ENCODE assay signal across 19 mouse cellular contexts in genomic region chr10:58848127-58848526, GRCm38 (mm10). TPM values are rescaled to one million over a fixed set of nuclear protein-coding genes. Genes with fewer than 3 reads are reported as not detected.
DNase-seq lines count a peak whose midpoint lies in the region; ATAC-seq and TF ChIP-seq lines count a peak whose summit lies in the region.
"Had no signal": no experiment of that assay in that cellular context is flagged by ENCODE, and none has a peak within 500 bp of the region (broad histone marks: within the 10 kb centered on the region; RNA-seq: fewer than 3 reads in every experiment).

No protein-coding gene starts in this region.

- TF ChIP-seq CTCF in forebrain, postnatal 0 days (IDR thresholded peaks at IDR 0.05; ENCODE audit: low read depth): no peak

- 72% methylated on average over 5 of the region's 5 CpGs for WGBS in forebrain, embryonic 13.5 days
- WGBS in forebrain, embryonic 12.5 days: 72% methylated on average over 5 of the region's 5 CpGs
- WGBS in kidney, embryonic 16.5 days: 73% methylated on average over 5 of the region's 5 CpGs
- WGBS in forebrain, postnatal 0 days: 60% methylated on average over 5 of the region's 5 CpGs
- WGBS in neural tube, embryonic 13.5 days: 53% methylated on average over 5 of the region's 5 CpGs

- H3K27ac ChIP-seq in forebrain, embryonic 13.5 days: no peak overlapping the region
- H3K27ac ChIP-seq in forebrain, embryonic 12.5 days: no peak overlapping the region
- no peak overlapping the region for H3K27ac ChIP-seq in kidney, embryonic 16.5 days (ENCODE audit: low read length)
- H3K27ac ChIP-seq in forebrain, postnatal 0 days (ENCODE audit: low read depth, low read length): no peak overlapping the region
- H3K27ac ChIP-seq in neural tube, embryonic 13.5 days (replicated peaks): 0 out of 2 replicates have a peak overlapping the region, but pooled peaks have one; percentile 18
- H3K27ac ChIP-seq: embryonic facial prominence, embryonic 13.5 days; limb, embryonic 15.5 days; stomach, embryonic 15.5 days had no signal

- H3K27me3 ChIP-seq in forebrain, embryonic 13.5 days: no peaks in the 10 kb centered on the region
- no peaks in the 10 kb centered on the region for H3K27me3 ChIP-seq in forebrain, embryonic 12.5 days
- H3K27me3 ChIP-seq in kidney, embryonic 16.5 days (ENCODE audit: insufficient read depth, low read length): no peaks in the 10 kb centered on the region
- no peaks in the 10 kb centered on the region for H3K27me3 ChIP-seq in forebrain, postnatal 0 days (ENCODE audit: insufficient read depth, low read length)
- no peaks in the 10 kb centered on the region for H3K27me3 ChIP-seq in neural tube, embryonic 13.5 days
- H3K27me3 ChIP-seq: embryonic facial prominence, embryonic 13.5 days; limb, embryonic 15.5 days; stomach, embryonic 15.5 days had no signal

- H3K9ac ChIP-seq in forebrain, embryonic 13.5 days: 0 out of 2 replicates have a peak overlapping the region, but pooled peaks have one; percentile 8
- H3K9ac ChIP-seq in forebrain, embryonic 12.5 days: no peak overlapping the region
- no peak overlapping the region for H3K9ac ChIP-seq in kidney, embryonic 16.5 days (replicated peaks; ENCODE audit: low read length)
- no peak overlapping the region for H3K9ac ChIP-seq in forebrain, postnatal 0 days
- no peak overlapping the region for H3K9ac ChIP-seq in neural tube, embryonic 13.5 days
- H3K9ac ChIP-seq: embryonic facial prominence, embryonic 13.5 days; limb, embryonic 15.5 days; liver, postnatal 0 days; stomach, embryonic 15.5 days had no signal

- no peak overlapping the region for H3K4me2 ChIP-seq in forebrain, embryonic 13.5 days
- no peak overlapping the region for H3K4me2 ChIP-seq in forebrain, embryonic 12.5 days
- H3K4me2 ChIP-seq in kidney, embryonic 16.5 days (replicated peaks; ENCODE audit: low read depth, low read length): no peak overlapping the region
- no peak overlapping the region for H3K4me2 ChIP-seq in forebrain, postnatal 0 days (ENCODE audit: low read depth)
- H3K4me2 ChIP-seq in neural tube, embryonic 13.5 days: no peak overlapping the region
- H3K4me2 ChIP-seq: embryonic facial prominence, embryonic 13.5 days; limb, embryonic 15.5 days; midbrain, embryonic 11.5 days; stomach, embryonic 15.5 days had no signal

- DNase-seq in kidney, postnatal 14 days: peak; percentile 3
- no peak for DNase-seq in forebrain, postnatal 0 days
- DNase-seq in layer of hippocampus, adult 8-10 months (ENCODE audit: low spot score in 2 of 2): no peak
- DNase-seq: adrenal gland, postnatal 14 days; heart, adult 18-20 months; kidney, adult 18-20 months; liver, postnatal 0 days; lung, postnatal 36 days had no signal

- H3K36me3 ChIP-seq in forebrain, embryonic 13.5 days (ENCODE audit: poor library complexity, severe bottlenecking): no peaks in the 10 kb centered on the region
- no peaks in the 10 kb centered on the region for H3K36me3 ChIP-seq in forebrain, embryonic 12.5 days (replicated peaks)
- no peaks in the 10 kb centered on the region for H3K36me3 ChIP-seq in kidney, embryonic 16.5 days (ENCODE audit: insufficient read depth, low read length)
- H3K36me3 ChIP-seq in forebrain, postnatal 0 days (ENCODE audit: insufficient read depth): no peaks in the 10 kb centered on the region
- no peaks in the 10 kb centered on the region for H3K36me3 ChIP-seq in neural tube, embryonic 13.5 days
- H3K36me3 ChIP-seq: embryonic facial prominence, embryonic 13.5 days; limb, embryonic 15.5 days; stomach, embryonic 15.5 days had no signal

- H3K9me3 ChIP-seq in forebrain, embryonic 13.5 days (replicated peaks): no peaks in the 10 kb centered on the region
- no peaks in the 10 kb centered on the region for H3K9me3 ChIP-seq in forebrain, embryonic 12.5 days
- no peaks in the 10 kb centered on the region for H3K9me3 ChIP-seq in kidney, embryonic 16.5 days (ENCODE audit: low read length)
- no peaks in the 10 kb centered on the region for H3K9me3 ChIP-seq in forebrain, postnatal 0 days (ENCODE audit: low read length)
- no peaks in the 10 kb centered on the region; the same call in 1 of the 2 replicates for H3K9me3 ChIP-seq in neural tube, embryonic 13.5 days
- H3K9me3 ChIP-seq: embryonic facial prominence, embryonic 13.5 days; limb, embryonic 15.5 days; stomach, embryonic 15.5 days had no signal

- H3K4me3 ChIP-seq in forebrain, embryonic 13.5 days: no peak overlapping the region
- no peak overlapping the region for H3K4me3 ChIP-seq in forebrain, embryonic 12.5 days (replicated peaks)
- H3K4me3 ChIP-seq in kidney, embryonic 16.5 days (ENCODE audit: low read length): no peak overlapping the region
- H3K4me3 ChIP-seq in forebrain, postnatal 0 days (ENCODE audit: low read depth, low read length): no peak overlapping the region
- H3K4me3 ChIP-seq in neural tube, embryonic 13.5 days: no peak overlapping the region
- H3K4me3 ChIP-seq: embryonic facial prominence, embryonic 13.5 days; limb, embryonic 15.5 days; stomach, embryonic 15.5 days had no signal

- peaks cover 8% of the 10 kb centered on the region for H3K4me1 ChIP-seq in forebrain, embryonic 13.5 days
- H3K4me1 ChIP-seq in forebrain, embryonic 12.5 days: peaks cover 3% of the 10 kb centered on the region; the same call in 1 of the 2 replicates
- H3K4me1 ChIP-seq in kidney, embryonic 16.5 days (ENCODE audit: insufficient read depth, low read length): no peaks in the 10 kb centered on the region
- H3K4me1 ChIP-seq in forebrain, postnatal 0 days (ENCODE audit: insufficient read depth): no peaks in the 10 kb centered on the region
- peaks cover 11% of the 10 kb centered on the region for H3K4me1 ChIP-seq in neural tube, embryonic 13.5 days (replicated peaks)
- H3K4me1 ChIP-seq: embryonic facial prominence, embryonic 13.5 days; stomach, embryonic 15.5 days had no signal

- ATAC-seq in forebrain, embryonic 13.5 days: peak; percentile 55; the same call in 1 of the 2 replicates
- no peak for ATAC-seq in forebrain, embryonic 12.5 days (ENCODE audit: low FRiP score)
- ATAC-seq in kidney, embryonic 16.5 days (ENCODE audit: low FRiP score, low TSS enrichment): no peak
- ATAC-seq in forebrain, postnatal 0 days: peak; percentile 29
- no peak for ATAC-seq in neural tube, embryonic 13.5 days (ENCODE audit: low read depth)
- ATAC-seq: activated CD4-positive, CD25-positive, alpha-beta regulatory T cell, adult 4 months; liver, postnatal 0 days; Patski had no signal

RNA-seq across cellular contexts. Expression of gene Sh3rf3, which starts 35.0 kb away (rescaled TPM):
- polyA plus RNA-seq in forebrain, embryonic 13.5 days (2015; fragmentation: Nextera tagmentation; extraction: Ambion mirVana): 6.1 TPM in 2 replicates
- 3.1 and 3.8 TPM in 2 replicates for polyA plus RNA-seq in forebrain, embryonic 12.5 days (2016; fragmentation: Nextera tagmentation; extraction: Ambion mirVana)
- polyA plus RNA-seq in kidney, embryonic 16.5 days (2015; fragmentation: Nextera tagmentation; extraction: Ambion mirVana): 0.78 and 0.89 TPM in 2 replicates
- 35.5 and 38.1 TPM in 2 replicates for total RNA-seq in forebrain, postnatal 0 days (2014; rRNA removed)
- 6.6 and 10.1 TPM in 2 replicates for polyA plus RNA-seq in forebrain, postnatal 0 days (2015; fragmentation: Nextera tagmentation; extraction: Ambion mirVana)
- 4.6 and 5.6 TPM in 2 replicates for polyA plus RNA-seq in neural tube, embryonic 13.5 days (2015; fragmentation: Nextera tagmentation; extraction: Ambion mirVana)
- total RNA-seq in layer of hippocampus, adult 8-10 months (2022): 10 to 100 TPM; 28.2 to 38.0 (median 32.1) TPM
- total RNA-seq: monocyte, adult 5-6 weeks had no signal
- polyA plus RNA-seq: activated CD4-positive, CD25-positive, alpha-beta regulatory T cell, adult 4 months; liver, postnatal 0 days had no signal

Comparison
In these comparisons a context has a peak if more than half of its experiments do, and no peak if none do; other contexts are left out.
1. ATAC-seq: peak in forebrain, embryonic 13.5 days (single experiment) and forebrain, postnatal 0 days (single experiment); none in forebrain, embryonic 12.5 days (single experiment), kidney, embryonic 16.5 days (single experiment) and neural tube, embryonic 13.5 days (single experiment).